Mouse (Mus musculus) CH12.LX (cell line): Measurements from ENCODE around the gene Egln2. TPM values are rescaled to one million over a fixed set of nuclear protein-coding genes. Genes with fewer than 3 reads are reported as not detected.

Experiments used
- DNase-seq: peaks from one replicate; pipeline ENCODE4 v3.0.0-alpha.2; 2013; ENCODE audit errors: extremely low read depth
- H3K27ac ChIP-seq: 2 replicates; pipeline ENCODE4 v1.5.1; 2012; ENCODE audit warnings: low read depth, mild to moderate bottlenecking, control low read depth, moderate library complexity; ENCODE audit not compliant: insufficient read depth
- H3K27me3 ChIP-seq: replicated peaks from 2 replicates; pipeline ENCODE3; 2012; ENCODE audit warnings: inconsistent platforms
- H3K36me3 ChIP-seq, 2 experiments: replicated peaks in 1 of 2; 2 replicates each; pipeline versions ENCODE3 to v1.6.1; 2012; ENCODE audit warnings: inconsistent platforms in 1 of 2, low read length in 1 of 2, mild to moderate bottlenecking in 1 of 2, mixed read lengths in 1 of 2, moderate library complexity in 1 of 2; ENCODE audit not compliant: control insufficient read depth in 1 of 2, insufficient read depth in 1 of 2
- H3K4me1 ChIP-seq, 2 experiments: 2 replicates each; pipeline ENCODE4 v1.6.1; 2012; ENCODE audit warnings: inconsistent platforms in 1 of 2, moderate library complexity in 1 of 2; ENCODE audit not compliant: insufficient read depth in 2 of 2, control insufficient read depth in 1 of 2
- H3K4me2 ChIP-seq: 2 replicates; pipeline ENCODE4 v1.6.1; 2012; ENCODE audit warnings: low read depth, mild to moderate bottlenecking, control low read depth; ENCODE audit not compliant: poor library complexity, insufficient read depth, severe bottlenecking
- H3K4me3 ChIP-seq, 3 experiments: fragments of 150-350 bp in 1 of 3; sonication (generic) in 1 of 3; replicated peaks in 1 of 3; 2 replicates each; pipeline versions ENCODE3 to v1.5.1; 2011 to 2012; ENCODE audit warnings: low read depth in 2 of 3, low read length in 2 of 3, mild to moderate bottlenecking in 2 of 3, moderate library complexity in 2 of 3, control low read depth in 1 of 3, improper control_type of control experiment in 1 of 3, inconsistent platforms in 1 of 3, mixed read lengths in 1 of 3; ENCODE audit not compliant: poor library complexity in 1 of 3
- H3K79me2 ChIP-seq: replicated peaks from 2 replicates; pipeline ENCODE4 v1.6.1; 2012; ENCODE audit warnings: mild to moderate bottlenecking, moderate library complexity; ENCODE audit not compliant: control insufficient read depth, poor library complexity, insufficient read depth, severe bottlenecking; ENCODE audit errors: extremely low read depth
- H3K9ac ChIP-seq: 2 replicates; pipeline ENCODE4 v1.6.1; 2012; ENCODE audit warnings: low read depth, mild to moderate bottlenecking, control low read depth, moderate library complexity; ENCODE audit not compliant: insufficient read depth
- H3K9me3 ChIP-seq: replicated peaks from 2 replicates; pipeline ENCODE3; 2012; ENCODE audit warnings: low read length, inconsistent platforms, mixed read lengths
- BHLHE40 ChIP-seq: IDR thresholded peaks from 2 replicates; pipeline ENCODE4 v1.6.1; 2011; ENCODE audit warnings: mild to moderate bottlenecking, low read depth, low read length, improper control_type of control experiment
- CHD1 ChIP-seq: IDR thresholded peaks from 2 replicates; pipeline ENCODE4 v1.6.1; 2012; ENCODE audit warnings: low read depth, low read length, improper control_type of control experiment, inconsistent platforms
- CHD2 ChIP-seq: IDR thresholded peaks from 2 replicates; pipeline ENCODE4 v1.6.1; 2011; ENCODE audit warnings: low read length, improper control_type of control experiment
- CTCF ChIP-seq, 2 experiments: IDR thresholded peaks in 1 of 2; conservative IDR thresholded peaks in 1 of 2; 2 replicates each; pipeline ENCODE4 v1.5.1; 2011 to 2012; ENCODE audit warnings: low read depth in 2 of 2, low read length in 2 of 2, improper control_type of control experiment in 1 of 2, inconsistent platforms in 1 of 2, mild to moderate bottlenecking in 1 of 2, moderate library complexity in 1 of 2
- ELF1 ChIP-seq: IDR thresholded peaks from 2 replicates; pipeline ENCODE4 v1.6.1; 2014; ENCODE audit warnings: low read depth, mild to moderate bottlenecking, inconsistent platforms, low read length, improper control_type of control experiment
- EP300 ChIP-seq: IDR thresholded peaks from 2 replicates; pipeline ENCODE4 v1.6.1; 2011; ENCODE audit warnings: low read length, improper control_type of control experiment
- ETS1 ChIP-seq: conservative IDR thresholded peaks from 2 replicates; pipeline ENCODE4 v1.6.1; 2012; ENCODE audit warnings: low read depth, mild to moderate bottlenecking, inconsistent platforms, low read length, improper control_type of control experiment, moderate library complexity
- GABPA ChIP-seq: IDR thresholded peaks from 2 replicates; pipeline ENCODE4 v1.6.1; 2012; ENCODE audit warnings: low read depth, low read length, improper control_type of control experiment, inconsistent platforms; ENCODE audit not compliant: insufficient replicate concordance
- IRF4 ChIP-seq: IDR thresholded peaks from 2 replicates; pipeline ENCODE4 v1.6.1; 2014; ENCODE audit warnings: low read depth, mild to moderate bottlenecking, inconsistent platforms, low read length, improper control_type of control experiment
- JUN ChIP-seq: IDR thresholded peaks from 2 replicates; pipeline ENCODE4 v1.6.1; 2011; ENCODE audit warnings: low read depth, mild to moderate bottlenecking, low read length, improper control_type of control experiment, moderate library complexity; ENCODE audit not compliant: insufficient read depth
- KAT2A ChIP-seq: IDR thresholded peaks from 2 replicates; pipeline ENCODE4 v1.6.1; 2012; ENCODE audit warnings: low read length, improper control_type of control experiment, inconsistent platforms; ENCODE audit not compliant: insufficient replicate concordance
- MAFK ChIP-seq: IDR thresholded peaks from 2 replicates; pipeline ENCODE4 v1.6.1; 2011; ENCODE audit warnings: low read length, improper control_type of control experiment; ENCODE audit not compliant: insufficient replicate concordance
- MAX ChIP-seq: IDR thresholded peaks from 2 replicates; pipeline ENCODE4 v1.6.1; 2011; ENCODE audit warnings: low read length, improper control_type of control experiment
- MEF2A ChIP-seq: IDR thresholded peaks from 2 replicates; pipeline ENCODE4 v1.6.1; 2014; ENCODE audit warnings: low read depth, mild to moderate bottlenecking, inconsistent platforms, low read length, improper control_type of control experiment, borderline replicate concordance
- MXI1 ChIP-seq: IDR thresholded peaks from 2 replicates; pipeline ENCODE4 v1.6.1; 2011; ENCODE audit warnings: mild to moderate bottlenecking, low read depth, low read length, improper control_type of control experiment
- NELFE ChIP-seq: IDR thresholded peaks from 2 replicates; pipeline ENCODE4 v1.6.1; 2011; ENCODE audit warnings: low read depth, low read length, improper control_type of control experiment
- NRF1 ChIP-seq: IDR thresholded peaks from 2 replicates; pipeline ENCODE4 v1.6.1; 2014; ENCODE audit warnings: low read depth, mild to moderate bottlenecking, inconsistent platforms, low read length, improper control_type of control experiment, moderate library complexity
- PAX5 ChIP-seq: IDR thresholded peaks from 2 replicates; pipeline ENCODE4 v1.6.1; 2012; ENCODE audit warnings: low read length, inconsistent platforms, mixed read lengths
- POLR2A ChIP-seq: IDR thresholded peaks from 2 replicates; pipeline ENCODE4 v1.6.1; 2011; ENCODE audit warnings: low read depth, mild to moderate bottlenecking, improper control_type of control experiment, low read length
- POLR2AphosphoS2 ChIP-seq: IDR thresholded peaks from 2 replicates; pipeline ENCODE4 v1.6.1; 2011; ENCODE audit warnings: low read depth, low read length, improper control_type of control experiment
- RAD21 ChIP-seq: IDR thresholded peaks from 2 replicates; pipeline ENCODE4 v1.6.1; 2011; ENCODE audit warnings: low read depth, mild to moderate bottlenecking, low read length, improper control_type of control experiment, moderate library complexity
- RCOR1 ChIP-seq: conservative IDR thresholded peaks from 2 replicates; pipeline ENCODE4 v1.6.1; 2012; ENCODE audit warnings: low read depth, mild to moderate bottlenecking, inconsistent platforms, low read length, improper control_type of control experiment
- SIN3A ChIP-seq: IDR thresholded peaks from 2 replicates; pipeline ENCODE4 v1.6.1; 2012; ENCODE audit warnings: low read length, improper control_type of control experiment, inconsistent platforms
- SMC3 ChIP-seq: IDR thresholded peaks from 2 replicates; pipeline ENCODE4 v1.6.1; 2011; ENCODE audit warnings: low read depth, low read length, improper control_type of control experiment
- TBP ChIP-seq: conservative IDR thresholded peaks from 2 replicates; pipeline ENCODE4 v1.6.1; 2011; ENCODE audit warnings: low read depth, low read length, improper control_type of control experiment
- UBTF ChIP-seq: IDR thresholded peaks from 2 replicates; pipeline ENCODE4 v1.6.1; 2012; ENCODE audit warnings: low read depth, mild to moderate bottlenecking, inconsistent platforms, low read length, improper control_type of control experiment, moderate library complexity
- USF1 ChIP-seq: IDR thresholded peaks from 2 replicates; pipeline ENCODE4 v1.6.1; 2014; ENCODE audit warnings: low read depth, mild to moderate bottlenecking, inconsistent platforms, low read length, improper control_type of control experiment
- USF2 ChIP-seq: conservative IDR thresholded peaks from 2 replicates; pipeline ENCODE4 v1.6.1; 2011; ENCODE audit warnings: low read depth, low read length, improper control_type of control experiment
- ZKSCAN1 ChIP-seq: IDR thresholded peaks from 2 replicates; pipeline ENCODE4 v1.6.1; 2012; ENCODE audit warnings: low read depth, inconsistent platforms, low read length, improper control_type of control experiment, borderline replicate concordance
- ZMIZ1 ChIP-seq: IDR thresholded peaks from 2 replicates; pipeline ENCODE4 v1.6.1; 2012; ENCODE audit warnings: low read depth, mild to moderate bottlenecking, inconsistent platforms, low read length, improper control_type of control experiment
- ZNF384 ChIP-seq: IDR thresholded peaks from 2 replicates; pipeline ENCODE4 v1.6.1; 2012; ENCODE audit warnings: low read depth, low read length, improper control_type of control experiment, inconsistent platforms
- dilution Hi-C: fragments of 300-500 bp; cut with MboI; formaldehyde crosslinking; loops from 2 replicates; pipeline ENCODE4 v1.14.3; 2020; ENCODE audit warnings: low sequenced_read_pairs; ENCODE audit not compliant: extremely low pct_unique_long_range_greater_than_20kb, extremely low pct_ligation_motif_present
- in situ Hi-C: fragments of 300-500 bp; cut with MboI; formaldehyde crosslinking; loops from 3 replicates; pipeline ENCODE4 v1.14.3; 2019; ENCODE audit warnings: low sequenced_read_pairs, low pct_ligation_motif_present, low pct_unique_long_range_greater_than_20kb, mixed read lengths
- polyA plus RNA-seq: library from polyadenylated mRNA; unstranded; fragments of >175 nt; gene quantifications from 2 replicates; pipeline ENCODE4 v1.2.1, GENCODE M21; 2012; ENCODE audit warnings: low read depth; ENCODE audit not compliant: insufficient read length
- total RNA-seq, 2 experiments: library from RNA; depleted of rRNA; stranded (reverse); fragments of 300-350 nt in 1 of 2; fragments of >200 nt in 1 of 2; gene quantifications; 2 replicates each; pipeline ENCODE4 v1.2.3; 2012 to 2014

Egln2 gene
- total and polyA plus RNA-seq, 3 experiments = 37.9 to 115 (median 103) TPM

- TF ChIP-seq RCOR1 = no peak
- 0 out of 2 replicates have a peak, but pooled peaks have one; percentile 25 for TF ChIP-seq BHLHE40
- peak; percentile 43; the same call in 1 of the 2 replicates for TF ChIP-seq ETS1
- no peak for TF ChIP-seq RAD21
- TF ChIP-seq POLR2AphosphoS2 = no peak
- TF ChIP-seq GABPA = no peak
- peak; percentile 91 for TF ChIP-seq CHD2
- TF ChIP-seq UBTF = no peak
- TF ChIP-seq USF1 = no peak
- no peak for TF ChIP-seq KAT2A
- TF ChIP-seq EP300 = no peak; the same call in 1 of the 2 replicates
- peak; percentile 51; the same call in 1 of the 2 replicates for TF ChIP-seq NELFE
- no peak for TF ChIP-seq PAX5
- peak; percentile 39; the same call in 1 of the 2 replicates for TF ChIP-seq POLR2A
- TF ChIP-seq MXI1 = no peak
- no peak for TF ChIP-seq USF2
Measured at GRCm38 (mm10) chr7:27179217-27179918, 12.8 kb upstream of the Egln2 start (continued).

GRCm38 (mm10) chr7:27178324-27179216, 12.0 kb upstream of the Egln2 start, which contains the start of gene Rab4b:
Gene Rab4b, minus strand, starts transcription at chr7:27178896.
- dilution Hi-C loops = no loop called here
- H3K9me3 ChIP-seq = no peaks in the 10 kb centered on the region
- no peak for TF ChIP-seq USF1
- TF ChIP-seq TBP = peak; percentile 60; the same call in 1 of the 2 replicates
- TF ChIP-seq ETS1 = no peak
- TF ChIP-seq POLR2AphosphoS2 = no peak; the same call in none of the 2 replicates
- no peak for TF ChIP-seq ZNF384
- no peak for TF ChIP-seq MAFK
- TF ChIP-seq SMC3 = no peak
- TF ChIP-seq JUN = no peak
- TF ChIP-seq SIN3A = no peak
- TF ChIP-seq MXI1 = peak; percentile 38; the same call in 1 of the 2 replicates
- TF ChIP-seq CHD1 = no peak
- TF ChIP-seq ZKSCAN1 = no peak
- TF ChIP-seq UBTF = no peak
- 0 out of 4 replicates have a peak, but pooled peaks of 1 of the 2 experiments have one; percentile 14 for TF ChIP-seq CTCF (conservative IDR thresholded peaks at IDR 0.05 in 1 of 2, IDR thresholded peaks at IDR 0.05 in 1 of 2; ENCODE audit: low read depth in 2 of 2, low read length in 2 of 2)
- TF ChIP-seq PAX5 = no peak
- TF ChIP-seq ZMIZ1 = peak; percentile 59; the same call in 1 of the 2 replicates
- TF ChIP-seq MAX = 0 out of 2 replicates have a peak, but pooled peaks have one; percentile 5
- no peak for TF ChIP-seq KAT2A
- peak; percentile 96 for TF ChIP-seq ELF1
- TF ChIP-seq NELFE = no peak; the same call in 1 of the 2 replicates
- TF ChIP-seq EP300 = no peak
- TF ChIP-seq USF2 = no peak
- no peak; the same call in 1 of the 2 replicates for TF ChIP-seq MEF2A
- peak; percentile 94 for TF ChIP-seq CHD2
- TF ChIP-seq NRF1 = no peak; the same call in 1 of the 2 replicates
- peak; percentile 28; the same call in 1 of the 2 replicates for TF ChIP-seq IRF4
- TF ChIP-seq POLR2A = peak; percentile 58

More at GRCm38 (mm10) chr7:27178324-27179216, 12.0 kb upstream of the Egln2 start, which contains the start of gene Rab4b:
- H3K9ac ChIP-seq = peak within 1 kb of the TSS; percentile 94
- H3K4me3 ChIP-seq = peak within 1 kb of the TSS; percentile 67 to 71 (median 68)
- DNase-seq = peak; percentile 99
- peaks cover 23 to 47% of the 10 kb centered on the region in 2 experiments for H3K36me3 ChIP-seq
- peaks cover 7% of the 10 kb centered on the region for H3K79me2 ChIP-seq
- peaks cover 3 to 51% of the 10 kb centered on the region in 2 experiments; a peak in 3 of 4 replicates for H3K4me1 ChIP-seq
- no peaks in the 10 kb centered on the region for H3K27me3 ChIP-seq
- peak within 1 kb of the TSS; percentile 97 for H3K4me2 ChIP-seq
- peak within 1 kb of the TSS; percentile 90 for H3K27ac ChIP-seq
- in situ Hi-C loops = no loop called here
